Mouse (Mus musculus) cortical plate, adult 2 months (tissue): ENCODE data around the gene Ccdc33. TPM values are rescaled to one million over a fixed set of nuclear protein-coding genes. Genes with fewer than 3 reads are reported as not detected.
A peak's percentile ranks its signal among the peaks of the same experiment; 100 is the strongest.

Experiments used
- H3K27ac ChIP-seq: fragments of 200-500 bp; 2 replicates; pipeline ENCODE4 v1.5.1; 2012; ENCODE audit warnings: low read length, control low read depth, inconsistent platforms; ENCODE audit not compliant: insufficient read depth
- H3K4me1 ChIP-seq: fragments of 200-500 bp; 2 replicates; pipeline ENCODE4 v1.6.1; 2011; ENCODE audit warnings: low read length; ENCODE audit not compliant: control insufficient read depth, insufficient read depth
- H3K4me3 ChIP-seq: fragments of 200-500 bp; 2 replicates; pipeline ENCODE4 v1.5.1; 2011; ENCODE audit warnings: mild to moderate bottlenecking, low read length, control low read depth; ENCODE audit not compliant: insufficient read depth
- CTCF ChIP-seq: fragments of 200-500 bp; IDR thresholded peaks from 2 replicates; pipeline ENCODE4 v1.5.1; 2011; ENCODE audit warnings: mild to moderate bottlenecking, control low read depth, low read length; ENCODE audit not compliant: insufficient read depth; ENCODE audit errors: extremely low read depth
- POLR2A ChIP-seq: fragments of 200-500 bp; IDR thresholded peaks from 2 replicates; pipeline ENCODE4 v1.6.1; 2011; ENCODE audit warnings: mild to moderate bottlenecking, low read length, control low read depth; ENCODE audit not compliant: insufficient read depth; ENCODE audit errors: extremely low read depth
- polyA plus RNA-seq: library from polyadenylated mRNA; depleted of rRNA; stranded (reverse); fragments of >200 nt; gene quantifications from 2 replicates; pipeline ENCODE4 v1.2.3, GENCODE M21; 2012

Gene Ccdc33
- polyA plus RNA-seq, 1 experiment = 1.7 TPM

GRCm38 (mm10) chr9:58096629-58097301 is 21.9 kb downstream of the Ccdc33 start:
- Histone ChIP-seq H3K4me1 (peaks cover 5% of the 10 kb centered on the region; the same call in 1 of the 2 replicates), H3K4me3 (no peak overlapping the region), H3K27ac (no peak overlapping the region)
- TF ChIP-seq POLR2A = no peak
- no peak for TF ChIP-seq CTCF

GRCm38 (mm10) chr9:58095977-58096376 is 22.6 kb downstream of the Ccdc33 start:
- Histone ChIP-seq H3K27ac (no peak overlapping the region), H3K4me3 (no peak overlapping the region), H3K4me1 (0 out of 2 replicates have a peak, but pooled peaks cover 2% of the 10 kb centered on the region)
- no peak for TF ChIP-seq POLR2A
- TF ChIP-seq CTCF = no peak

GRCm38 (mm10) chr9:58093776-58094175 is 24.8 kb downstream of the Ccdc33 start:
- no peak overlapping the region for H3K27ac ChIP-seq
- H3K4me3 ChIP-seq = no peak overlapping the region
- 0 out of 2 replicates have a peak, but pooled peaks cover 2% of the 10 kb centered on the region for H3K4me1 ChIP-seq
- TF ChIP-seq POLR2A (no peak), CTCF (no peak)

GRCm38 (mm10) chr9:58092581-58093269 is 25.9 kb downstream of the Ccdc33 start:
- Histone ChIP-seq H3K4me3 (no peak overlapping the region), H3K27ac (no peak overlapping the region), H3K4me1 (0 out of 2 replicates have a peak, but pooled peaks cover 2% of the 10 kb centered on the region)
- TF ChIP-seq POLR2A (no peak), CTCF (no peak)

GRCm38 (mm10) chr9:58091623-58092425 is 26.8 kb downstream of the Ccdc33 start:
- TF ChIP-seq CTCF = no peak
- TF ChIP-seq POLR2A = no peak
- H3K27ac ChIP-seq = no peak overlapping the region

GRCm38 (mm10) chr9:58087277-58087998 is 31.2 kb downstream of the Ccdc33 start:
- Histone ChIP-seq H3K4me3 (no peak overlapping the region), H3K27ac (no peak overlapping the region), H3K4me1 (peaks cover 11% of the 10 kb centered on the region)
- TF ChIP-seq CTCF (peak; percentile 17; the same call in 1 of the 2 replicates), POLR2A (0 out of 2 replicates have a peak, but pooled peaks have one; percentile 46)

More at GRCm38 (mm10) chr9:58091623-58092425, 26.8 kb downstream of the Ccdc33 start:
- Histone ChIP-seq H3K4me3 (no peak overlapping the region), H3K4me1 (peaks cover 6% of the 10 kb centered on the region)

GRCm38 (mm10) chr9:58086861-58087260 is 31.8 kb downstream of the Ccdc33 start:
- H3K27ac ChIP-seq = no peak overlapping the region

GRCm38 (mm10) chr9:58086203-58086602 is 32.4 kb downstream of the Ccdc33 start:
- H3K27ac ChIP-seq = no peak overlapping the region
- TF ChIP-seq POLR2A = no peak
- TF ChIP-seq CTCF = no peak
- H3K4me1 ChIP-seq = peaks cover 11% of the 10 kb centered on the region
- no peak overlapping the region for H3K4me3 ChIP-seq

More at GRCm38 (mm10) chr9:58086861-58087260, 31.8 kb downstream of the Ccdc33 start:
- H3K4me1 ChIP-seq = peaks cover 11% of the 10 kb centered on the region
- no peak overlapping the region for H3K4me3 ChIP-seq
- TF ChIP-seq CTCF (no peak), POLR2A (no peak)

GRCm38 (mm10) chr9:58085074-58085473 is 33.5 kb downstream of the Ccdc33 start:
- peaks cover 11% of the 10 kb centered on the region for H3K4me1 ChIP-seq
- no peak overlapping the region for H3K4me3 ChIP-seq
- H3K27ac ChIP-seq = no peak overlapping the region
- no peak for TF ChIP-seq POLR2A
- TF ChIP-seq CTCF = no peak
